Mouse (Mus musculus) brain, embryonic 14.5 days (tissue): ENCODE measurements around the gene Grcc10. TPM values are rescaled to one million over a fixed set of nuclear protein-coding genes. Genes with fewer than 3 reads are reported as not detected.
A peak's percentile ranks its signal among the peaks of the same experiment; 100 is the strongest.

Experiments used
- DNase-seq: peaks from one replicate; pipeline ENCODE4 v3.0.0-alpha.2; 2011; ENCODE audit warnings: low read depth
- CTCF ChIP-seq: fragments of 200-500 bp; IDR thresholded peaks from 2 replicates; pipeline ENCODE4 v1.5.1; 2012; ENCODE audit warnings: inconsistent platforms, mild to moderate bottlenecking, moderate library complexity, borderline replicate concordance; ENCODE audit not compliant: insufficient read depth, insufficient read length; ENCODE audit errors: extremely low read depth
- POLR2A ChIP-seq: fragments of 200-500 bp; IDR thresholded peaks from 2 replicates; pipeline ENCODE4 v1.6.1; 2012; ENCODE audit warnings: mild to moderate bottlenecking, inconsistent platforms, borderline replicate concordance; ENCODE audit not compliant: poor library complexity, insufficient read depth, insufficient read length, severe bottlenecking; ENCODE audit errors: extremely low read depth
- polyA plus RNA-seq: library from polyadenylated mRNA; depleted of rRNA; stranded (reverse); fragments of >200 nt; gene quantifications from 2 replicates; pipeline ENCODE4 v1.2.3, GENCODE M21; 2012

The Grcc10 gene
- polyA plus RNA-seq, 1 experiment = 429 TPM

DNA sequence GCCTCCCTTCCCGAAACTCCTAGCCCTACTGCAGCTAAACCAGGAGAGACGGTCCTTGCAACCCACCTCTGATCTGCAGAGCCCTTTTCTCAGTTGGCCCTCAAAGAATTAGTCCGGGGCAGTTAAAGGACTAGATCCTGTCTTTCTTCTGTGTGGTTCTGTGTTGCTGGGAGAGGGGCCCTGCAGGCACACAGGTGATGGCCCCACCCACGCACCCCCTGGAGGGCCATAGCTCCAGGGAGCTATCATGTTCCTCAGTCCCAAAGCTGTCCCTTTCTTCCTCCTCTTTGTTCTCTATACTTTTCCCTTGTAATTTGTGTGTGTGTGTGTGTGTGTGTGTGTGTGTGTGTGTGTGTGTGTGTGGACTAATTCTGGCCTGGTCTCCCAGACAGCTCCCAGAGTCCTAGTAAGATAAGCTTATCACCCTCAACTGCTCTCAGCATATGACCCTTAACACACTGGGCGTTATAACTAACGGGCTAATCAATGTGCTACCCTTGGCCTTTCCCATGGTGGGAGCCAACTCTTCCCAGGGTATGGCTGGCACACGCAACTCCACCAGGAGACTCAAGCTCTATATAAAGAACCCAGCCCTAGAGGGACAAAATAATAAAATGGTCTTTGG, 21.7 kb downstream of the Grcc10 start:
- TF ChIP-seq POLR2A = no peak
- no peak for TF ChIP-seq CTCF
- no peak for DNase-seq

- TF ChIP-seq POLR2A (no peak), CTCF (no peak)
- DNase-seq = no peak
Observed at GRCm38 (mm10) chr6:124718703-124719102, 22.5 kb downstream of the Grcc10 start.

DNA sequence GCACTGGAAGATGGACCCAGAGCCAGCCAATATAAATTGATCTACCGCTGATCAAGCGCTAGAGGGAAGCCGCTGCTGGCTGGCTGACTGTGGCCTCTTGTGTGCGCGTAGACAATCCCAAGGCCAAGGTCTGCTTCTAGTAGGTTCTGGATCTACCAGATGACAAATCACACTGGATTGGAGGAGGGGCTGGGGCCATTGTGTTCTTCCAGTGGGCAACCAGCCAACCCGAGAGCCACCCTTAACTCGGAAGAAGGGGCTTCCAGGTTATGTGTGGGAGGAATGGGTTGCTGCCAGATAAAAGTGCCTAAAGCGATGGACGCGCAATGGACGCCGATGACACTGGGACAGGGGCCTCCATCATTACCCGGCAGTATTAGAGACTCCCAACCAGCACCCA, 23.2 kb downstream of the Grcc10 start:
- no peak for DNase-seq
- TF ChIP-seq POLR2A (no peak), CTCF (no peak)

DNA sequence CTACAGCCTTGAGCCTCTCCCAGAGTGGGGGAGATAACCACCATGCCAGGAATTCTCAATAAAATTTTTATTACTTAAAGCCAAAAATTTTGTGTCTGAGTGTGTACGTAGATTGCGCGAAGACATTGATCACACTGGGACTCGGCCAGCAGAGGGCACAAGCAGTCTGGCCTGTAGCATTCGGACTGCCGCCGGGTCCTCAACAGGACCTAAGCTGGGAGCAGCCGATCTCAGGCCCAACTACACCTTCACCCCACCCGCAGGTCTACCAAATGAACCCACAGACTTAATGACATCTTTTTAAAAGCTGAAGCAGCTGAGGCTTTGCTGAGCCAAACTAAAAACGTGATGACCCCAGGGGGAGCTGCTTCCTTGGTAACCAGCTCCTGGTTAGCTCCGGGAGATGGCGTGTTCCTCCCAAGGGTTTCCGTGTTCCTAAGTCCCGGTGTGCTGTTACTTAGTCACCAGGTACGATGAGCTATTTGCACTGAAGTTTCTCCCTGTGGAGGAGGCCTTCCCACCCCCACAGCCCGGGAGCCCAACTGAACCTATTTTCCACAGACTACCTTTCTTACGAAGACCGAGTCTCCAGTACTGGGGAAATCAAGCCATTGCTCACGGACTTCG, 24.2 kb downstream of the Grcc10 start:
- peak; percentile 74 for DNase-seq

DNA sequence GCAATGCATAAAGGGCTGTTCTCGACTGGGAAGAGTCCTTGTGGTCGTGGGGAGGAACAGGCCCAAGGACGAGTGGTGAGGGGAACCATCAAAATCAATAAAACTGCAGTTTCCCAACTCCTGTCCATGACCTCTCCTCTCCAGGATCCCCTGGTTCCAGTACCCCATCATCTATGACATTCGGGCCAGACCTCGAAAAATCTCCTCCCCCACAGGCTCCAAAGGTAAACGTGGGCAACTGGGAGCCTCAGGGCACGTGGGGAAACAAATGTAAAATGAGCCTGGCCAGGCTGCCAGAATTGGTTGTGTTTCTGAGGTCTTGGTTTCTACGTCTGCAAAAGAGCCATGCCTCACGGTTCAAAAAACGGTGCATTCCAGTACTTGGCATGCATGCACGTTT, 28.3 kb downstream of the Grcc10 start:
- no peak for DNase-seq
- TF ChIP-seq CTCF (no peak), POLR2A (no peak)

More for the DNA sequence above, 24.2 kb downstream of the Grcc10 start:
- TF ChIP-seq CTCF (peak; percentile 67), POLR2A (no peak)

DNA sequence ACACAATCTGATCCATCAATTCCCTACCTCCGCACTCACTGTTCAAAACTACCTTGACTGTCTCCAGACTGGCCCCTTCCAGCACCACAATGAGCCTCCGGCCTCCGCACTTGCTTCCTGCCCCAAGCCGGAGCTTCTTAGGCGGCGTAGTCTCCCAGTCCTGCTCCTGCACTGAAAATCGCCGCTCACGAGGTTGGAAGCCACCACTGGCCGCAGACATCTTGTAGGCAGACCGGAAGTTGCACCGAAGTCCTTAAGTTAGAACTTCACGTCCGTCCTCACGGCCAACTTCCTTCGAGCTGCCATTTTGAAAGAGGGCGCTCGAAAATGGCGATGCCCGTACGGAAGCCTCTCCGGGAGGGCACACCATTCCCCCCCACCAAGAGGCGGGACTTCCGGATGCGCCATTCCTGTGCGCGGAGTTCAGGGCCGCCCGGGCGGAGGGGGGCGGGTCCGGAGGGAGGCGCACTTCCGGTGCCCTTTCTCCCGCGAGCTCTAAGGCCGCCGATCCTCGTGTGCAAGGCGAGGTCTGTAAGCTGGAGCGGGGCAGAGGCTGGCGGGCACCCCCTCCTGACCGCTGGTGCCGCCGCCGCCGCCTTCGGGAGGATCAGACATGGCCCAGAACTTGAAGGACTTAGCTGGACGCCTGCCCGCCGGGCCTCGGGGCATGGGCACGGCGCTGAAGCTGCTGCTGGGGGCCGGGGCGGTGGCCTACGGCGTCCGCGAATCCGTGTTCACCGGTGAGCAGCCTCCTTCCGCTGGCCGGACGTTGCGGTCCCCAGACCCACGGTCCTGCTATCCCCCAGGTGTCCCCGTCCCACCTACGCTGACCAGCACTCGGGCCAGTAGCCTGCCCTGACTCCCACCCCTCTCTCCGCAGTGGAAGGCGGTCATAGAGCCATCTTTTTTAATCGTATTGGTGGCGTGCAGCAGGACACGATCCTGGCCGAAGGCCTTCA, 29.1 kb downstream of the Grcc10 start, which contains the start of the genes Emg1 and Phb2:
Gene Emg1 (minus strand): TSS at position 355 of the 959 bp plus-strand sequence.
Gene Phb2 (plus strand): TSS at position 513 of the 959 bp plus-strand sequence.
- DNase-seq = peak; percentile 99
- no peak for TF ChIP-seq CTCF
- TF ChIP-seq POLR2A = peak; percentile 27; the same call in 1 of the 2 replicates

DNA sequence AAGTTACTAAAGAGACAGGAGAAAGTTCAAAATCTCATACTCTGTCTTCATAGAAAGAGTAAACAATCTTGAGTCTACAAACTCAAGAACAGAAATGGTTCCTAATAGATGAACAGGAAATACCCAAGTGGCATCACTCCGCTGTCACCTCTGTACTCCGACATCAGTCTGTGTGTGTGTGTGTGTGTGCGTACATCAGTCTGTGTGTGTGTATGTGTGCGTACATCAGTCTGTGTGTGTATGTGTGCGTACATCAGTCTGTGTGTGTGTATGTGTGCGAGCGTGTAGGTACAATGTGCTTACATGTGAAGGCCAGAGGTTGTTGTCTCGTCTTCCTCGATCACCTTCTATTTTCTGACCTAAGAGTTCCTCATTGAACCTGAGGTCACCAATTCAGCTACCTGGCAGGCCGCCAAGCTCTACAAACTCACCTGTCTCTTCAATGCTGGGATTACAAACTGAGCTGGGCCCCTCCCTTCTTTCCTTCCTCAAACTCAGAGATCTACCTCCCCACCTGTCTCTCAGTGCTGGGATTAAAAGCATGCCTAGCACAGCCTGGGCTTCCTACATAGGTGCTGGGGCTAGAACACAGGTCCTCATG, 32.8 kb downstream of the Grcc10 start:
- DNase-seq = no peak
- TF ChIP-seq POLR2A = no peak
- no peak for TF ChIP-seq CTCF

GRCm38 (mm10) chr6:124706061-124706627, 35.0 kb downstream of the Grcc10 start:
- DNase-seq = no peak
- no peak for TF ChIP-seq CTCF
- TF ChIP-seq POLR2A = no peak

DNA sequence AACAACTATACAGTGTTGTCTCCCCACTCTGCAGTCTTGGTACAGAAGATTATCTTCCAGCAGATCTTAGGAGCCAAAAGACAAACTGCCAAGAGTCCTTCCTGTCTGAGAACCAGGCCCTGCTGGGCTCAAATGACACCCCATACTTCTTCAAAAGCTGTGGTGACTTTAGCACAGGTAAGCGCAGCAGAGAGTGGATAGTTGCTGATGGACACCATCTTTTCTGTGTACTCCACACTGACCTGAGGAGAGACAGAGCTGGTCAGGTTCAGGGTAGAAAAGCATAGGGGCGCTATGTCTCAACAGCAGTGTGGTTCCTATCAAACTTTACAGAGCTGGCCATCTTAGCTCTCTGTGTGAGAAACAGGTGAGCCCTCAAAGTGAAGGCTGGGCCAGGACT, 36.8 kb downstream of the Grcc10 start:
- TF ChIP-seq CTCF (no peak), POLR2A (no peak)
- DNase-seq = no peak

DNA sequence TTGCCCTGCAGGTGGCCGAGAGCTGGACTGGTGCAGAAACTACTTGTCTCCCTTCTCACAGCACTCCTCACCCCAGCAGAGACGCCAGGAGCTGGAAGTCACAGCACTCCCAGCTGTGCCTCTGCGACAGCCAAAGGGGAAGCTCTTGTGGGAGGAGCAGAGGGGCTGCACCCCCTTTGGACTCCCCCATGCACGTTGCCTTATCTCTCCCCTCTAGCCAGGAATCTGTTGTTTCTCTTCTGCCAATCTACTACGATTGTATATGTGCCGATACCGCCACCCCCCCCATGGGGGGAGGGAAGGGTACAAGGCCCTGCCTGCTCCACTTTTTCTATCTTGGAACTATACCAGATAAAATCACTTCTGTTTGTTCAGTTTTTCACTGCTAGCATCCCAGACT, 37.4 kb downstream of the Grcc10 start:
- DNase-seq = no peak
- TF ChIP-seq CTCF (no peak), POLR2A (no peak)
